Mouse (Mus musculus) lung, postnatal 0 days (tissue): ENCODE measurements at regions not wholly inside any gene's neighbourhood (a gene's known extent, or its start where the extent isn't known, plus 50 kb on each side); places are given as distances from the start of the nearest gene placed in this dataset.

ENCODE experiments used
- CTCF ChIP-seq: IDR thresholded peaks from 2 replicates; pipeline ENCODE4 v1.5.1; 2016; ENCODE audit warnings: antibody characterized with exemption, mild to moderate bottlenecking
- EP300 ChIP-seq: IDR thresholded peaks from 2 replicates; pipeline ENCODE4 v1.6.1; 2016; ENCODE audit warnings: antibody characterized with exemption, mild to moderate bottlenecking, control low read depth

DNA sequence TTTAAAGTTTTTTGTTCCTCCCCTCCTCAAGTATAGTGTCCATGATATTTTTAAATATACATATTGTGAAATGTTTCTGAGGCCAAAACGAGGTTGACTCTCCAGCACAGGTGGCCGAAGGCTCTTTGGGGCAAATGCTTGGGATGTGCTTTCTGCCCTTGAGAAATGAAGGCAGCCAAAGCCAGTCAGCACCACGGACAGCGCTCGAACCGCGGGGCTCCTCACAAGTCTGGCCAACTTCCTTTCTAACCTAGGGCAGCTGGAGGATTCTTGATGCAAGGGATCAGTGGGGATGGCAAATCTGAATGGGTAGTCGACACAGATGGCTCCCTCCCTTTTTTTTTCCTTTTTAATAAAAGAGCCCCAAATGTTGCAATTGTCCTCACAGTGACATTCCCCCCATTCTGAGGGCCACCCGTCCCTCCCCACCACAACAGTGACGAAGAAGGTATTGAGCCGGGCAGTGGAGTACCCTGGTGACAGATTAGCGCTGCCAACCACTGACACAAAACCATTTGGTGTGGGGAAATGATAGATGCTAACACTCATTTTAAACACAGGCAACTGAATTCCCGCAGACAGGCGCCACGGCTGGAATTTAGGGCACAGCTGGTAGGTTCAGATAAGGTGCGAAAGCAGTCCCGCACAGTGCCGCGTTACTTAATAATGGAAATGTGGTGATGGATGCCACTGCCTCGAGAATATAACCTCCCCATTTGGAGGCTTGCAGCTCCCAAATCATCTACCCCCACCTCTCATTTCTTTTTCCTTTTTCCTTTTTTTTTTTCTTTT is 73.4 kb upstream of the Ctnnbl1 start:
- TF ChIP-seq CTCF (no peak), EP300 (no peak)
